Mouse (Mus musculus) neural tube, embryonic 13.5 days (tissue): ENCODE measurements around the gene Zfp710. TPM values are rescaled to one million over a fixed set of nuclear protein-coding genes. Genes with fewer than 3 reads are reported as not detected.

Source experiments
- ATAC-seq: fragments of 200-750 bp; cut with Nextera tagmentation; 2 replicates; pipeline ENCODE4 v1.8.0; 2017; ENCODE audit warnings: low read depth, mild to moderate bottlenecking, moderate TSS enrichment, moderate library complexity
- H3K27ac ChIP-seq: fragments of 300-500 bp; sonication (generic); replicated peaks from 2 replicates; pipeline ENCODE4 v1.5.1; 2015; ENCODE audit warnings: moderate library complexity, mild to moderate bottlenecking, inconsistent platforms
- H3K27me3 ChIP-seq: fragments of 300-500 bp; sonication (generic); 2 replicates; pipeline ENCODE4 v1.6.1; 2015; ENCODE audit warnings: mild to moderate bottlenecking, inconsistent platforms
- H3K36me3 ChIP-seq: fragments of 300-500 bp; sonication (generic); 2 replicates; pipeline ENCODE4 v1.6.1; 2015; ENCODE audit warnings: mild to moderate bottlenecking, inconsistent platforms
- H3K4me1 ChIP-seq: fragments of 300-500 bp; sonication (generic); replicated peaks from 2 replicates; pipeline ENCODE4 v1.6.1; 2015; ENCODE audit warnings: inconsistent platforms
- H3K4me2 ChIP-seq: fragments of 300-500 bp; sonication (generic); 2 replicates; pipeline ENCODE4 v1.6.1; 2015; ENCODE audit warnings: inconsistent platforms, mild to moderate bottlenecking, moderate library complexity
- H3K4me3 ChIP-seq: fragments of 300-500 bp; sonication (generic); 2 replicates; pipeline ENCODE4 v1.5.1; 2015; ENCODE audit warnings: mild to moderate bottlenecking, inconsistent platforms
- H3K9ac ChIP-seq: fragments of 300-500 bp; sonication (generic); 2 replicates; pipeline ENCODE4 v1.6.1; 2015; ENCODE audit warnings: moderate library complexity, mild to moderate bottlenecking, inconsistent platforms
- H3K9me3 ChIP-seq: fragments of 300-500 bp; sonication (generic); 2 replicates; pipeline ENCODE4 v1.6.1; 2016; ENCODE audit warnings: inconsistent platforms
- WGBS: fragments of 180-500 bp; shearing (Covaris S2); methylation state at CpG from one replicate; pipeline ENCODE4 v1.1.7; 2015; 5-methylcytosine and 5-hydroxymethylcytosine counted together
- polyA plus RNA-seq: library from polyadenylated mRNA; unstranded; fragments of >200 nt; fragmentation: Nextera tagmentation; extraction: Ambion mirVana; gene quantifications from 2 replicates; pipeline ENCODE4 v1.2.1, GENCODE M21; 2015

Zfp710 gene
- polyA plus RNA-seq, 1 experiment from 2014 or later = 15.0 TPM

DNA sequence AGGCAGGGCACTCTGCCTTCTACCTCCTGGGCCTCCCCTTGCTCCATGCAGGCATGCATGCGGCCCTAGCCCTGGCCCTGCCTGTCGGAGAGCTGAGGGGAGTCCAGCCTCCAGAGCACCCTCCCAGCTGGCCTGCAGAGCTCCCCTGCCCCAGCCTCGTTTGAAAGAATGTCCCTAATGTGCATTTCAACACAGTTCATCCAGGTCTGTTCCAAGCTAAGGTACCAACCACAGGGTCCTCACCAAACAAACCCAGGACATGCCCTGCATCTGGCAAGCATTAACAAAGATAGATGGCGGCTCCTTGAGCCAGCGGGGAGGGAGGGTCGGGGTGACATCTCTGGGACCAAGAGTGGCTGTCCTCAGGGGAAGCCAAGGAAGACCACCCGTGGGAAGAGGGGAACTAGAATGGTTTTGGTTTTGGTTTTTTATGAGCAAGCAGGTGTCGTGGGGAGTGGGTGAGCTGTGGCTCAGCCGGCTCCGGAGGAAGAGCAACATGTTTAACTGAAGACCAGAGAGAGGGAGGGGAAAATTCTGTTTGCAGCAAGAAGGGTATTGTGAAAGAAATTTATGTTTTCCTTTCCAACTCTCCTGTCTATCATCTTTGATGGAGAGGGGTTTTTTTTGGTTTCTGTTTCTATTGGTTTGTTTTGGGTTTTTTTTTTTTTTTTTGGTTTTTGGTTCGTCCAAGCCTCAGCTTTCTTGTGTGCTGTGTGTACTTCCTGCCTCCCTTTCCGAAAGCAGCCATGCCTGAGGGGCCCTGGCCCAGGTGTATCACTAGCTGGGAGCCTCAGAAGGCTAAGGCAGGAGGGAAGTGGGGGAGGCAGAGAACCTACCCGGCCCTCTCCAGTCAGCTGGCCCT lies 66.6 kb downstream of the Zfp710 start:
- Histone ChIP-seq H3K9ac (no peak overlapping the region), H3K4me1 (peaks cover 15% of the 10 kb centered on the region), H3K27me3 (no peaks in the 10 kb centered on the region), H3K4me2 (no peak overlapping the region), H3K4me3 (no peak overlapping the region), H3K36me3 (peaks cover 99% of the 10 kb centered on the region), H3K27ac (0 out of 2 replicates have a peak overlapping the region, but pooled peaks have one; percentile 54), H3K9me3 (no peaks in the 10 kb centered on the region)
- WGBS = 69% methylated on average over 13 of the region's 13 CpGs
- no peak for ATAC-seq

GRCm38 (mm10) chr7:80091866-80092210 lies 67.2 kb downstream of the Zfp710 start:
- WGBS = 85% methylated on average over 4 of the region's 4 CpGs
- H3K4me3 ChIP-seq = no peak overlapping the region
- no peak for ATAC-seq
- no peak overlapping the region for H3K9ac ChIP-seq
- peaks cover 15% of the 10 kb centered on the region for H3K4me1 ChIP-seq
- H3K4me2 ChIP-seq = no peak overlapping the region
- H3K27me3 ChIP-seq = no peaks in the 10 kb centered on the region
- H3K9me3 ChIP-seq = no peaks in the 10 kb centered on the region
- peak overlapping the region; percentile 54; the same call in 1 of the 2 replicates for H3K27ac ChIP-seq
- peaks cover 99% of the 10 kb centered on the region for H3K36me3 ChIP-seq

GRCm38 (mm10) chr7:80092351-80093046 lies 67.9 kb downstream of the Zfp710 start:
- peak overlapping the region; percentile 54 for H3K27ac ChIP-seq
- peak; percentile 40 for ATAC-seq

GRCm38 (mm10) chr7:80094481-80094880 lies 69.9 kb downstream of the Zfp710 start:
- peaks cover 15% of the 10 kb centered on the region for H3K4me1 ChIP-seq
- no peak overlapping the region for H3K4me2 ChIP-seq
- no peak overlapping the region for H3K27ac ChIP-seq
- H3K36me3 ChIP-seq = peaks cover 97% of the 10 kb centered on the region
- WGBS = 61% methylated on average over 5 of the region's 5 CpGs
- no peak overlapping the region for H3K4me3 ChIP-seq
- no peak overlapping the region for H3K9ac ChIP-seq
- no peaks in the 10 kb centered on the region for H3K9me3 ChIP-seq
- ATAC-seq = no peak
- no peaks in the 10 kb centered on the region for H3K27me3 ChIP-seq

More at GRCm38 (mm10) chr7:80092351-80093046, 67.9 kb downstream of the Zfp710 start:
- no peaks in the 10 kb centered on the region for H3K9me3 ChIP-seq
- no peak overlapping the region for H3K4me3 ChIP-seq
- H3K27me3 ChIP-seq = no peaks in the 10 kb centered on the region
- H3K4me2 ChIP-seq = no peak overlapping the region
- H3K36me3 ChIP-seq = peaks cover 97% of the 10 kb centered on the region
- H3K9ac ChIP-seq = no peak overlapping the region
- WGBS = 51% methylated on average over 9 of the region's 9 CpGs
- H3K4me1 ChIP-seq = peaks cover 15% of the 10 kb centered on the region

GRCm38 (mm10) chr7:80095598-80096309 lies 71.1 kb downstream of the Zfp710 start:
- H3K9ac ChIP-seq = no peak overlapping the region
- 93% methylated on average over 20 of the region's 20 CpGs for WGBS
- ATAC-seq = no peak
- H3K4me2 ChIP-seq = no peak overlapping the region
- no peak overlapping the region for H3K4me3 ChIP-seq
- peaks cover 98% of the 10 kb centered on the region for H3K36me3 ChIP-seq
- no peak overlapping the region for H3K27ac ChIP-seq
- H3K4me1 ChIP-seq = peaks cover 15% of the 10 kb centered on the region
- no peaks in the 10 kb centered on the region for H3K9me3 ChIP-seq
- no peaks in the 10 kb centered on the region for H3K27me3 ChIP-seq

DNA sequence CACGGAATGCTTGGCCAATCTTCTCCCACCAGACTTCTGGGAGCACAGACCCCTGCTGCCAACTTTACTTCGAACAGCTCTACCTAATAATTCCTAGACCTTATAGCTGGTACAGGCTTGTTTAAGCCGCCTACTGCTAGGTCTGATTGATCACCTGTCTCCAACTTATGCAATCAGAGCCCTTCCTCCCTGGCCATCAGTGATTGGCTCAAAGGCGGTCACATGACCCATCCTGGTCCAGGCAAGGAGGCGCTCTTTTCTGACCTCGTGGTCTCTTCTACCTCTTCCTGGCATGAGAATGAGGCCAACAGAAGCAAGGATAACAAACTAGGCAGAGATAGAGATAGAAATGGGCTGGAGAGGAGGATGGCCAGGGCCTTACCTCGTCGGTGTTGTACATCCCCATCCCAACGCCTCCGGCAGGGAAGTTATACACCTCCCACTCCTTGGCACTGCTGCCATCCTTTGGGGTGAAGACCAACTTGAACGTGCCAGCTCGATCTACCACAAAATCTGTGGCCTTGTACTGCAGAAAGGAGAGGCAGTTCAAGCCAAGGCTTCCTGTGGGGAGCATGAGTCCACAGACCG lies 73.9 kb downstream of the Zfp710 start:
- 96% methylated on average over 13 of the region's 13 CpGs for WGBS
- H3K27me3 ChIP-seq = no peaks in the 10 kb centered on the region
- no peak overlapping the region for H3K9ac ChIP-seq
- no peaks in the 10 kb centered on the region for H3K9me3 ChIP-seq
- no peak for ATAC-seq
- no peak overlapping the region for H3K4me2 ChIP-seq
- 0 out of 2 replicates have a peak, but pooled peaks cover 4% of the 10 kb centered on the region for H3K4me1 ChIP-seq
- H3K36me3 ChIP-seq = peaks cover 95% of the 10 kb centered on the region
- H3K4me3 ChIP-seq = no peak overlapping the region
- H3K27ac ChIP-seq = no peak overlapping the region

- H3K9ac ChIP-seq = no peak overlapping the region
- peaks cover 59% of the 10 kb centered on the region for H3K36me3 ChIP-seq
- H3K27ac ChIP-seq = no peak overlapping the region
- H3K4me2 ChIP-seq = no peak overlapping the region
- no peak for ATAC-seq
- no peak overlapping the region for H3K4me3 ChIP-seq
- WGBS = 92% methylated on average over 3 of the region's 3 CpGs
- H3K4me1 ChIP-seq = 0 out of 2 replicates have a peak, but pooled peaks cover 5% of the 10 kb centered on the region
- H3K27me3 ChIP-seq = no peaks in the 10 kb centered on the region
- H3K9me3 ChIP-seq = no peaks in the 10 kb centered on the region
Measured at GRCm38 (mm10) chr7:80103335-80103734, 78.7 kb downstream of the Zfp710 start.

DNA sequence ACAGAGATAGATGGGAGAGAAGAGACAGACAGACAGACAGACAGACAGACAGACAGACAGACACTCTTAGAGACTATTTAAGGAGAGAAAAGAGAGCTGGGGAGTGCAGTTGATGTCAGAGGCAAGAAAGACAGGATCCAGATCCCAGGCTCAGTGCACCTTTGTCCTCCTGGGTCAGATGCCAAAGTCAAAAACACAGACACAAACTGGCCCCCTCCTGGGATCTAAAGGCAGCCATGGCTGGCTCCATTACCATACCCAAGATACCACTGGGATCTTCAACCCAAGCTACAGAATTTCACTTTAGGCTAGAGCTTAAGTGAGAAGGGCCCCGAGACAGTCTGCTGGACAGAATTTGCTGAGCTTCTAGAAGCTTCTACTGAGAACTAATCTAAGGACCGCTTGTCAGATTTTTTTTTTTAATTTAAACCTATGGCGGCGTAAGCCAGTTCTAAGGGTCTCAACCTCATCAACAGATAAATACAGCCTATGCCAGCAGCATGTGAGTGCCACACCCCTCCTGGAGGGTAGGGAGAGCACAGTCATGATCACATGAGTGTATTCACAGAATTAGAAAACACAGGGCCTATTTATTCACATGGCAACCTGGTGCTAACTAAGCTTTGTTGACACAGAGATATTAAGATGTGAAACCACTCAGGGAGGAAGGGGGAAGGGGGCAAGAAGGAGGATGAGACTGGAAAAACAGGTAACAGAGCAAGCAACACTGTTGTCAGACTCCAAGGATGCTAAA lies 81.2 kb downstream of the Zfp710 start:
- H3K4me2 ChIP-seq = no peak overlapping the region
- H3K4me3 ChIP-seq = no peak overlapping the region
- H3K4me1 ChIP-seq = peaks cover 6% of the 10 kb centered on the region; the same call in 1 of the 2 replicates
- no peaks in the 10 kb centered on the region for H3K9me3 ChIP-seq
- H3K9ac ChIP-seq = no peak overlapping the region
- WGBS = 91% methylated on average over 4 of the region's 4 CpGs
- no peak overlapping the region for H3K27ac ChIP-seq
- peaks cover 38% of the 10 kb centered on the region for H3K36me3 ChIP-seq
- H3K27me3 ChIP-seq = no peaks in the 10 kb centered on the region
- no peak for ATAC-seq

DNA sequence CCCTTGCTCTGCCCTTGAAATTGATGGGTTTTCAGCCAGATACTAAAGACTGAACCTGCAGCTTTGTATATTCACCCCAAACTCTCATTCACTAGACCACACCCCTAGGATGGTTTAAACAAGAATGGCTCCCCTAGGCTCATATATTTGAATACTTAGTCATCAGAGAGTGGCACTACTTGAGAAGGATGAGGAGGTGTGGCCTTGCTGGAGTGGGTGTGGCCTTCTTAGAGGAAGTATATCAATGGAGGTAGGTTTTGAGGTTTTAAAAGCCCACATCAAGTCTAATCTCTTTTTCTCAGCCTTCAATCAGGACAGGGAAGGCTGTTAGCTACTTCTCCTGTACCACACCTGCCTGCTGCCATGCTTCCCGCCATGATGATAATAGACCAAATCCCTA lies 81.8 kb downstream of the Zfp710 start:
- no peaks in the 10 kb centered on the region for H3K27me3 ChIP-seq
- WGBS = 100% methylated on average over 1 of the region's 1 CpGs

DNA sequence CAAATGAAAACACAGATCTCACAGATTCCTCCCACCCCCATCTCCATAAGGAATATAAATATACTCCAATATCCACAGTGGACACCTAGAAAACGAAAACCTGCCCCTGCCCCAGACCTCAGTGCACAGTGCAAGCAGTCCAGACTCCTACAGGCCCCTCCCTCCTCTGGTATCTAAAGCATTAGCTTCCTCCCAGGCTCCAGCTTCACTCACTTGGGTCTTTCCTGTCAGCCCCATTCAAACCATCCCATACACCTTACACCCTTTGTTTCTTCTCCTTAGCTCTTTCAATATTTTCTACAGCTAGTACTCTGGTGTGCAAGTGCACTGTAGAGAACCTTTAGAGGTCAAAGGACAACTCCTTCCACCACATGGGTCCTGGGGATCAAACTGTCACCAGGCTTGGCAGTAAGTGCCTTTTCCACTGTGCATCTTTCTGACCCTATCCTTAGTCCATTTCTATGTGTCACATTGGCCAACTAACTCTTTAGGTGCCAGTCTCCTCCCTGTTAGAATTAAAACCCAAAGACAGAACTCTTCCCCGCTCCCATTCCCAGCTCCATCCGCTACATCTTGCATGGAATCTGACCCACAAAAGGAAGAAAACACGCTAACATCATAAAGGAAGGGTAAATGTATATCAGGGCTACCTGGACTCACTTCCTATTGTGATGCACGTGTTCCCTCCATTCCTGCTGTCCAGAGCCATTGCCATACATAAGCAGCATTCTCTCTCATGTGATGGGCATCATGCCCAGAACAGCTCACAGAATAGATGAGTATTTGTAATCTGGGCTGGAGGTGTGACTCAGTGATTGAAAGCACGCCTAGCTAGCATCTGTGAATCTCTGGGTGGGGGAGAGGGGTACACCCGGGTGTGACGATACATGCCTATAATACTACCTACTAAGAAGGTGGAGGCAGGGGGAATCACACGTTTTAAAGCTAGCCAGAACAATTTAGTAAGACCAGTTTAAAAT lies 86.7 kb downstream of the Zfp710 start:
- no peaks in the 10 kb centered on the region for H3K9me3 ChIP-seq
- H3K4me1 ChIP-seq = peaks cover 46% of the 10 kb centered on the region
- 0 out of 2 replicates have a peak overlapping the region, but pooled peaks have one; percentile 17 for H3K9ac ChIP-seq
- WGBS = 81% methylated on average over 9 of the region's 9 CpGs
- no peak overlapping the region for H3K4me3 ChIP-seq
- ATAC-seq = no peak
- 0 out of 2 replicates have a peak overlapping the region, but pooled peaks have one; percentile 18 for H3K27ac ChIP-seq
- H3K36me3 ChIP-seq = peaks cover 15% of the 10 kb centered on the region
- no peaks in the 10 kb centered on the region for H3K27me3 ChIP-seq
- H3K4me2 ChIP-seq = no peak overlapping the region

More for the DNA sequence above, 81.8 kb downstream of the Zfp710 start:
- Histone ChIP-seq H3K36me3 (peaks cover 32% of the 10 kb centered on the region), H3K9me3 (no peaks in the 10 kb centered on the region), H3K4me2 (no peak overlapping the region), H3K9ac (no peak overlapping the region), H3K4me1 (peaks cover 13% of the 10 kb centered on the region), H3K27ac (no peak overlapping the region), H3K4me3 (no peak overlapping the region)
- no peak for ATAC-seq
